Mouse (Mus musculus) liver, embryonic 16.5 days (tissue): Measurements from ENCODE around the gene Rbbp9. TPM values are rescaled to one million over a fixed set of nuclear protein-coding genes. Genes with fewer than 3 reads are reported as not detected.

Experiments used
- ATAC-seq: fragments of 200-750 bp; cut with Nextera tagmentation; 2 replicates; pipeline ENCODE4 v1.8.0; 2017; ENCODE audit warnings: low read depth, mild to moderate bottlenecking, moderate number of reproducible peaks, moderate library complexity
- H3K27ac ChIP-seq: fragments of 300-500 bp; sonication (generic); 2 replicates; pipeline ENCODE4 v1.5.1; 2014; ENCODE audit warnings: mild to moderate bottlenecking, low read length
- H3K27me3 ChIP-seq: fragments of 300-500 bp; sonication (generic); 2 replicates; pipeline ENCODE4 v1.6.1; 2014; ENCODE audit warnings: low read depth, low read length, mixed read lengths; ENCODE audit not compliant: control insufficient read depth, insufficient read depth
- H3K36me3 ChIP-seq: fragments of 300-500 bp; sonication (generic); 2 replicates; pipeline ENCODE4 v1.6.1; 2014; ENCODE audit warnings: mild to moderate bottlenecking; ENCODE audit not compliant: control insufficient read depth, insufficient read depth
- H3K4me1 ChIP-seq: fragments of 300-500 bp; sonication (generic); 2 replicates; pipeline ENCODE4 v1.6.1; 2014; ENCODE audit warnings: low read depth, low read length, mixed read lengths; ENCODE audit not compliant: control insufficient read depth
- H3K4me2 ChIP-seq: fragments of 300-500 bp; sonication (generic); 2 replicates; pipeline ENCODE4 v1.6.1; 2014; ENCODE audit warnings: low read depth, low read length, mixed read lengths
- H3K4me3 ChIP-seq: fragments of 300-500 bp; sonication (generic); 2 replicates; pipeline ENCODE4 v1.5.1; 2014; ENCODE audit warnings: low read depth, mild to moderate bottlenecking, low read length
- H3K9ac ChIP-seq: fragments of 300-500 bp; sonication (generic); 2 replicates; pipeline ENCODE4 v1.6.1; 2014; ENCODE audit warnings: low read depth, low read length
- H3K9me3 ChIP-seq: fragments of 300-500 bp; sonication (generic); replicated peaks from 2 replicates; pipeline ENCODE4 v1.6.1; 2016; ENCODE audit warnings: low read length; ENCODE audit not compliant: control insufficient read depth
- WGBS: fragments of 180-500 bp; shearing (Covaris S2); extraction: QIAGEN DNeasy Blood & Tissue Kit; methylation state at CpG from one replicate; pipeline ENCODE4 v1.1.7; 2014; ENCODE audit not compliant: insufficient replicate concordance; 5-methylcytosine and 5-hydroxymethylcytosine counted together
- polyA plus RNA-seq: library from polyadenylated mRNA; unstranded; fragments of >200 nt; fragmentation: Nextera tagmentation; extraction: Ambion mirVana; gene quantifications from 2 replicates; pipeline ENCODE4 v1.2.1, GENCODE M21; 2015

Rbbp9 gene
- polyA plus RNA-seq, 1 experiment from 2014 or later = 9.7 TPM

DNA sequence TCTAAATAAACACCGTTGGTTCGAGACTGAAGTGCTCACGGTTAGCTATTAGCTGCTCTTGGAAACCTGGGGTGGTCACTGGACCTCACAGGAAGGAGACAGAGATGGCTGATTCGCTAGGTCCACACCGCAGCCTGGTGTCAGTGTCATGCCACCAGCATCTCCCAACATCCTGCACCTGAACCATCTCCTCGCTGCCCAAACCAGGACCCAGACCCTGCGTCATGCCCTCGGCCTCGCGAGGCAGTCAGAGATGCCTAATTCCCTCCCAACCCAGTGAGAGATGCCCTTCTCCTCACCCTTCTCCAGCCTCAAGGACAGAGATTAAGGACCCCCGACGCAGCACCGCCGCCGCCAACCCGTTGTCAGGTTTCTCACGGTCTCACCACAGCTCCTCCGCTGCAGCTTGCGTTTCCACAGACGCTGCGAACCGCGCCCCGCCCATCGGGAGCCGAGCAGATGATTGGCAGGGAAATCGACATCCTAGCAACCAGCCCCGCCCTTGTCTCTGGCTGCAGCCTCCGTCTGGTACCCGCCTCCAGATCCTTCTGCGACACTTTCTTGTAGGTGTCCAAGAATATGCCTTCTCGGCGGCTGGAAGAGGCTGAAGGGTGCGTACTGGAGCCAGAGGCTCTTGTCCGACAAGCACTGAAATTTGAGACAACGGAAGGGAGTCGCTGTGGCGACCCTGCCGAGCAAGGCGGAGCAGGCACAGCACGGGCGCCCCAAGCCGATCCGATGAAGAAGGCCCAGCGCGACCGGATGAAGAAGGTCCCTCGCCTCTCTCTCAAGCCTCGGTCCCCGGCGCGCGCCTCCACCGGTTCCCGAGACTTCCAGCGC is 23.5 kb downstream of the Rbbp9 start, which contains the start of the genes Dzank1 and Polr3f:
Dzank1 (minus strand) TSS at position 434 of the 840 bp plus-strand sequence.
Polr3f (plus strand) TSS at position 738 of the 840 bp plus-strand sequence.
- no peaks in the 10 kb centered on the region for H3K36me3 ChIP-seq
- peak within 1 kb of the TSS; percentile 86 for H3K27ac ChIP-seq
- H3K4me3 ChIP-seq = peak within 1 kb of the TSS; percentile 81
- peaks cover 10% of the 10 kb centered on the region for H3K27me3 ChIP-seq
- H3K9me3 ChIP-seq = no peaks in the 10 kb centered on the region
- H3K4me2 ChIP-seq = peak within 1 kb of the TSS; percentile 96
- 1% methylated on average over 56 of the region's 56 CpGs for WGBS
- peak; percentile 98 for ATAC-seq
- peak within 1 kb of the TSS; percentile 84 for H3K9ac ChIP-seq
- peaks cover 14% of the 10 kb centered on the region for H3K4me1 ChIP-seq

DNA sequence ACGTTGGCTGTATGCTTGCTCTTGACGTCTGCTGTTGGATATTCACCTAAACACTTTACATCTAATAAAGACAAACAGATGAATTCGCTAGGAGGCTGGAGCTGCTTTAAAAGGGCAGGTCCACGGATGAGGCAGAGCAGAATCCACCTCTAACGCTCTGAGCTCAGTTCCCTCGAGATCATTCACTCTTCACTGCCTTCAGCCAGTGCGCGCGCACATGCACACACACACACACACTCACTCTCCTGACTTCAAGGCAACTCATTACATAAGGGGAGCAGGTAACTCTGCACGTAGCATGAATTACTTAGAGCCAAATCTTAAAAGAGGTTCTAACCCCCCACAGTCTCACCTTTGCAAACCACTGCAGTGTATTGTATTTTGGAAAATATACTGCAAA is 24.8 kb downstream of the Rbbp9 start:
- peaks cover 14% of the 10 kb centered on the region for H3K4me1 ChIP-seq
- ATAC-seq = no peak
- no peaks in the 10 kb centered on the region for H3K9me3 ChIP-seq
- H3K27ac ChIP-seq = no peak overlapping the region
- no peaks in the 10 kb centered on the region for H3K36me3 ChIP-seq
- 50% methylated on average over 10 of the region's 10 CpGs for WGBS
- H3K9ac ChIP-seq = no peak overlapping the region
- peaks cover 10% of the 10 kb centered on the region for H3K27me3 ChIP-seq
- H3K4me2 ChIP-seq = no peak overlapping the region
- no peak overlapping the region for H3K4me3 ChIP-seq

DNA sequence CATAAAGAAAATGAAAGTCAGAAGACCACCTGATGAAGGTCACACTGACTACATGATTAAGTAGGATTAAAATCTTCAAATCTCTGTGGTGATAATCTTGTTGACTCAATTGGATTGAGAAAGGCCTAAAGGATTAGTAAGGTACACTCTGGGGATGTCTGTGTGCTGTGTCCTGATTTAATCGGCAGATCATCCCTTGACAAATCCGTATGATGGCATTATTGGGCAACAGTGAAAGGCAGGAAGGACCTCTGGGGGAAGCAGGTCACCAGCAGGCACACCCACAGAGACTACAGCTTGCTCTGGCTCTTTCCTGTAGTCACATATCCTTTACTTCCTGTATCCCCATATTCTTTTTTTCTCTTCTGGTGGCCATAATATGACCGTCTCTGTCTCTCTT is 30.9 kb downstream of the Rbbp9 start:
- Histone ChIP-seq H3K9me3 (no peaks in the 10 kb centered on the region), H3K27me3 (no peaks in the 10 kb centered on the region), H3K36me3 (no peaks in the 10 kb centered on the region), H3K27ac (no peak overlapping the region), H3K4me3 (no peak overlapping the region), H3K9ac (no peak overlapping the region), H3K4me2 (no peak overlapping the region), H3K4me1 (no peaks in the 10 kb centered on the region)
- 53% methylated on average over 3 of the region's 3 CpGs for whole genome bisulfite sequencing
- ATAC-seq = no peak

GRCm38 (mm10) chr2:144514619-144515018 is 36.0 kb downstream of the Rbbp9 start:
- H3K27me3 ChIP-seq = no peaks in the 10 kb centered on the region
- no peak overlapping the region for H3K4me3 ChIP-seq
- no peaks in the 10 kb centered on the region for H3K36me3 ChIP-seq
- no peaks in the 10 kb centered on the region for H3K9me3 ChIP-seq
- H3K9ac ChIP-seq = no peak overlapping the region
- H3K27ac ChIP-seq = no peak overlapping the region
- no peaks in the 10 kb centered on the region for H3K4me1 ChIP-seq
- whole genome bisulfite sequencing = 53% methylated on average over 3 of the region's 3 CpGs
- ATAC-seq = no peak
- H3K4me2 ChIP-seq = no peak overlapping the region

- Histone ChIP-seq H3K36me3 (no peaks in the 10 kb centered on the region), H3K4me1 (no peaks in the 10 kb centered on the region), H3K4me3 (no peak overlapping the region), H3K9ac (no peak overlapping the region), H3K27ac (no peak overlapping the region), H3K9me3 (no peaks in the 10 kb centered on the region), H3K27me3 (no peaks in the 10 kb centered on the region), H3K4me2 (no peak overlapping the region)
- whole genome bisulfite sequencing = 74% methylated on average over 6 of the region's 6 CpGs
- ATAC-seq = no peak
Observed at GRCm38 (mm10) chr2:144502134-144502533, 48.5 kb downstream of the Rbbp9 start.

Other genes with a start within 250 kb of the Rbbp9 start
- 0.06 TPM in 1 of 2 replicates, not detected in the other for gene Ovol2, start 218.7 kb downstream of the Rbbp9 start, polyA plus RNA-seq
- 12.9 and 15.3 TPM in 2 replicates for gene Kat14, start 181.9 kb downstream of the Rbbp9 start, polyA plus RNA-seq
- gene Pet117, start 181.9 kb downstream of the Rbbp9 start, polyA plus RNA-seq = 0.63 and 1.1 TPM in 2 replicates
- 0.02 and 0.14 TPM in 2 replicates for gene Dzank1, start 23.5 kb downstream of the Rbbp9 start, polyA plus RNA-seq
- 6.6 and 6.7 TPM in 2 replicates for gene Polr3f, start 23.2 kb downstream of the Rbbp9 start, polyA plus RNA-seq
- 44.0 and 46.2 TPM in 2 replicates for gene Sec23b, start 5.4 kb upstream of the Rbbp9 start, polyA plus RNA-seq
- gene Smim26, start 43.2 kb upstream of the Rbbp9 start, polyA plus RNA-seq = 10.3 and 13.6 TPM in 2 replicates
- gene Dtd1, start 49.0 kb upstream of the Rbbp9 start, polyA plus RNA-seq = 14.5 and 16.8 TPM in 2 replicates